Mouse (Mus musculus) forebrain, embryonic 16.5 days (tissue): ENCODE results near the gene Babam2. TPM values are rescaled to one million over a fixed set of nuclear protein-coding genes. Genes with fewer than 3 reads are reported as not detected.

Experiments
- ATAC-seq: fragments of 200-750 bp; cut with Nextera tagmentation; 2 replicates; pipeline ENCODE4 v1.8.0; 2017; ENCODE audit warnings: mild to moderate bottlenecking, moderate library complexity
- H3K27ac ChIP-seq: fragments of 300-500 bp; sonication (generic); 2 replicates; pipeline ENCODE4 v1.5.1; 2014; ENCODE audit warnings: low read length, control low read depth
- H3K27me3 ChIP-seq: fragments of 300-500 bp; sonication (generic); replicated peaks from 2 replicates; pipeline ENCODE4 v1.6.1; 2014; ENCODE audit warnings: low read length; ENCODE audit not compliant: control insufficient read depth, insufficient read depth
- H3K36me3 ChIP-seq: fragments of 300-500 bp; sonication (generic); 2 replicates; pipeline ENCODE4 v1.6.1; 2014; ENCODE audit not compliant: control insufficient read depth, insufficient read depth
- H3K4me1 ChIP-seq: fragments of 300-500 bp; sonication (generic); replicated peaks from 2 replicates; pipeline ENCODE4 v1.6.1; 2014; ENCODE audit warnings: low read length; ENCODE audit not compliant: control insufficient read depth, insufficient read depth
- H3K4me2 ChIP-seq: fragments of 300-500 bp; sonication (generic); 2 replicates; pipeline ENCODE4 v1.6.1; 2014; ENCODE audit warnings: mild to moderate bottlenecking, low read length, control low read depth
- H3K4me3 ChIP-seq: fragments of 300-500 bp; sonication (generic); replicated peaks from 2 replicates; pipeline ENCODE4 v1.5.1; 2014; ENCODE audit warnings: mild to moderate bottlenecking, low read length, control low read depth
- H3K9ac ChIP-seq: fragments of 300-500 bp; sonication (generic); replicated peaks from 2 replicates; pipeline ENCODE4 v1.6.1; 2014; ENCODE audit warnings: low read depth, low read length, control low read depth
- H3K9me3 ChIP-seq: fragments of 300-500 bp; sonication (generic); 2 replicates; pipeline ENCODE4 v1.6.1; 2016; ENCODE audit warnings: low read length; ENCODE audit not compliant: control insufficient read depth
- WGBS: fragments of 180-500 bp; shearing (Covaris S2); extraction: QIAGEN DNeasy Blood & Tissue Kit; methylation state at CpG from one replicate; pipeline ENCODE4 v1.1.7; 2014; 5-methylcytosine and 5-hydroxymethylcytosine counted together
- polyA plus RNA-seq: library from polyadenylated mRNA; unstranded; fragments of >200 nt; fragmentation: Nextera tagmentation; extraction: Ambion mirVana; gene quantifications from 2 replicates; pipeline ENCODE4 v1.2.1, GENCODE M21; 2015

Gene Babam2
- polyA plus RNA-seq, 1 experiment from 2014 or later = 53.5 TPM

DNA sequence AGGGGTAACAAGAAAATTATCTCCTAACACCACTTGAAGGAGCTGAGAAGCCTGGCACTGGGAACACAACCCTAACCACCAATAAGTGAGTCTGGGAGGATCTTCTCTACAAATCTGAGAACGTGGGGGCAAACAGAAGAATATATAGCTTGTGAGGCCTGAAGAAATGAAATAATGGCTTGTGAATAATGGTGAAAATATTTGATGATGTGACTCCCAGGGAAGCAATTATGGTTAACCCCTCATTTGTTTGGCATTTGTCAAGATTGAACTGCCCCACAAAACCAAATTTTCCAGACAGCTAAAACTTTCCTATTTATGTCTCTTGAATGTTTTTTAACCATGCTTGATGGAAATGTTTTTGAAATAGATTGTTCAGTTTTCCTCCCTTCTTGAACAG lies 354.4 kb downstream of the Babam2 start:
- 55% methylated on average over 1 of the region's 1 CpGs for WGBS

DNA sequence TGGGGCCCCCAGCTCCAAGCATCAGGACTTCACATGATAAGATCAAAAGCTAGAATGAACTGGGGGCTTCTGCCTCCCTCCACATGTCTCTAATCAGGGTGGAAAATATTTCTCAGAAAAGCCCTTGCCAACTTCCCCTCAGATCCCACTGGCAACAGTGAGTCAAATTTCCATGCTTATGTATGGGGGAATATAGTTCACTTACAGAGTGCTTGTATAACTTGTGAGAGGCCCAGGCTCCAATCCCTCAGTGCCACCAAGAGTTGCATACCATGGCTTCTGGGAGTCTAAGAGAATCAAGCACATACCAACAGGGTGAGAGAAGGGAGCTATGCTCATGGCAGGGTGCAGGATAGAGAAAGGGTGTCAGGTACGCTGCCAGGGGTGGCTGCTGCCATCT lies 355.0 kb downstream of the Babam2 start:
- H3K4me1 ChIP-seq = no peaks in the 10 kb centered on the region
- H3K9ac ChIP-seq = no peak overlapping the region
- no peak for ATAC-seq
- no peak overlapping the region for H3K4me3 ChIP-seq
- no peak overlapping the region for H3K27ac ChIP-seq
- WGBS = 89% methylated on average over 1 of the region's 1 CpGs
- no peaks in the 10 kb centered on the region for H3K27me3 ChIP-seq
- H3K4me2 ChIP-seq = no peak overlapping the region
- no peaks in the 10 kb centered on the region for H3K36me3 ChIP-seq
- no peaks in the 10 kb centered on the region for H3K9me3 ChIP-seq

More for the DNA sequence above, 354.4 kb downstream of the Babam2 start:
- Histone ChIP-seq H3K27me3 (no peaks in the 10 kb centered on the region), H3K27ac (no peak overlapping the region), H3K9me3 (no peaks in the 10 kb centered on the region), H3K4me3 (no peak overlapping the region), H3K36me3 (no peaks in the 10 kb centered on the region), H3K4me1 (no peaks in the 10 kb centered on the region), H3K9ac (no peak overlapping the region), H3K4me2 (no peak overlapping the region)
- no peak for ATAC-seq

DNA sequence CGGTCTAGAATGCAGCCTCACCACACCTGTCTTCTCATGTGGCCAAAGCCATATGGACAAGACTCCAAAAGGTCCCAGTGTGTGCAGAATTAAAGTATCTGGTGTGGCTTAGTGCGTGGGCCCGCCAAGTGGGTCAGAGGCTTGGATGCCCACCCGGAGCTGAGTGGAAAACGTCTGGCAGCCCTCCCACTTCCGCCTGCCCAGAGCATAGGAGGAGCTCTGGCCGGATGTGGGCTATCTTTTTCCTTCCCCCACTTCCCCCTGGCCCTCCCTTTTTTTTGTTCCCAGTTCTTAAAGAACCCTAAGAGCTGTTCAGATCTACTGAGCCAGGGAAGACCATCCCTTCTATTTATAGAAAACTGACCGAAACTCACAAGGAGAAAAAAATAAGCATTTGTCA lies 356.0 kb downstream of the Babam2 start:
- Histone ChIP-seq H3K4me1 (no peaks in the 10 kb centered on the region), H3K9ac (no peak overlapping the region), H3K4me2 (no peak overlapping the region), H3K4me3 (no peak overlapping the region), H3K9me3 (no peaks in the 10 kb centered on the region), H3K27me3 (no peaks in the 10 kb centered on the region), H3K36me3 (no peaks in the 10 kb centered on the region), H3K27ac (no peak overlapping the region)
- no peak for ATAC-seq
- WGBS = 78% methylated on average over 8 of the region's 8 CpGs

DNA sequence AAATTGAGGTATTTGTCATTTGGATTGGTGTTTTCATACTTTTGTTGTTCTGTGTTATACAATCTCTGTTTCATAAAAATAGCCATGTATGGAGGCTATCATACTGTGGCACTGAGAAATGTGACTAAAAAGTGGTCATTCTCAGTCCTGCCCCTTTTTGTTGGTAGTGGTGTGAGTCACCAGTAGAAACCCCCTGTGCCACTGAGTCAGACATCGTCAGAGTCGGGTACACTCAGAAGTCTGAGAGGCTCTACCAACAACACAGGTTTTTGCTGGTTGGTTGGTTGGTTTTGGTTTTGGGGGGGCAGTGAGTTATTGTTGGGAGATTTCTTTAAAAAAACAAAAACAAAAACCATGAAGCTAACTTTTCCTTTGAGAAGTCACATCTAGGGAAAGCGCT lies 358.2 kb downstream of the Babam2 start:
- 86% methylated on average over 3 of the region's 3 CpGs for WGBS
- Histone ChIP-seq H3K9ac (no peak overlapping the region), H3K4me3 (no peak overlapping the region), H3K36me3 (no peaks in the 10 kb centered on the region), H3K9me3 (no peaks in the 10 kb centered on the region), H3K4me1 (no peaks in the 10 kb centered on the region; the same call in 1 of the 2 replicates), H3K27ac (no peak overlapping the region), H3K4me2 (no peak overlapping the region), H3K27me3 (no peaks in the 10 kb centered on the region)
- no peak for ATAC-seq

DNA sequence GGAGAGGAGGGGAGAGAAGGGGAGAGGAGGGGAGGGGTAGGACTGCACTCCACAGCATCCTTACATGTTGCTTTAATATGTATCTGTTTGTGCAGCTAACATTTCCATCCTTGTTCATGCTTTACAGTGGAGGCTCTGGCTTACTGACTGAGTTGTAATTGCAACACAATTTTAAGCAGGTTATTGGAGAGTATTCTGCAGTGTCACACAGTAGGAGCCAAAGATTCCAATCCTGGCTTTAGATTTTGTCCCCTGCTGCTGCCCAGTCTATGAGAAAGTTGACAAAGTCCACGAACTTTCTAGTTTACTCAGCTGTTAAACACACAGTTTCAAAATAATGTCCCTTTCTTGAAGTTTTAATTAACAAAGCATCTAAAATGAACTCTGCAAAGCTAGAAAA lies 358.6 kb downstream of the Babam2 start:
- H3K4me2 ChIP-seq = no peak overlapping the region
- WGBS = 48% methylated on average over 1 of the region's 1 CpGs
- no peaks in the 10 kb centered on the region for H3K9me3 ChIP-seq
- H3K27me3 ChIP-seq = no peaks in the 10 kb centered on the region
- no peaks in the 10 kb centered on the region for H3K36me3 ChIP-seq
- H3K4me1 ChIP-seq = no peaks in the 10 kb centered on the region; the same call in 1 of the 2 replicates
- ATAC-seq = no peak
- no peak overlapping the region for H3K9ac ChIP-seq
- no peak overlapping the region for H3K4me3 ChIP-seq
- H3K27ac ChIP-seq = no peak overlapping the region

DNA sequence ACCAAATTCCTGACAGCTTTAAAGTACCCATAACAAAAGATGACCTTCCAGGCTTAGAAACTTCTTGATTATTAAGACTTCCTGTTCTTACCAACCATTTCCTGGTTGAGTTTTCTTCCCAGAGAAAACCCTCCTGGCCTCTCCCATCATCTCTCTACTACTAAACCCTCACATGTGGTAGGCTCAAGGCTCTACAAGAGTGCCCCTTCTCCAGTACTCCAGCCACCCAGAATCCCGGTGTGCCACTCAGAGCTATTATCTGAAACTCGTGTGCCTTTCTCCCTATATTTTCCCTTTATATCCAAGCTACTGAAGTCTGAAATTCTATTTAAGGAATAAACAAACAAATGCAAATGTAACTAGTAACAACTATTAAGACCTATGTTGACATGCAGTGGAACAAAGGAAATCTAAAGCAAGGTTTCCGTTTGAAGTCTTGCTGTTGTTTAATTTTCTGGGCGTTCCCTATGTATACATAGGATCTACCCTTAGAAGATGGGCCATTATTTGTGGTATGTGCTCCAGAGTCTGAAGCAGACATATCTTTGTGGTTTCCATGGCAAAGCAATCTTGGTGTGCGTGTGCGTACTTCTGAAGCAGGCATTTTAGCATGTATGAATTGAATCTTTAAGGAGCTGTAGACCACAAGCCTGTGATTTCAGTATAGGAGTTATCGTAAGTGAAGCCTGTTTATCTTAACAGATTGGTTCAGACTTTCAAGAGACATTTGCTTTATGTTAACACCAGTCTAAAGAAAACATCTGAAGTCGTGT lies 361.2 kb downstream of the Babam2 start:
- Histone ChIP-seq H3K27ac (0 out of 2 replicates have a peak overlapping the region, but pooled peaks have one; percentile 47), H3K36me3 (no peaks in the 10 kb centered on the region), H3K9ac (no peak overlapping the region)

DNA sequence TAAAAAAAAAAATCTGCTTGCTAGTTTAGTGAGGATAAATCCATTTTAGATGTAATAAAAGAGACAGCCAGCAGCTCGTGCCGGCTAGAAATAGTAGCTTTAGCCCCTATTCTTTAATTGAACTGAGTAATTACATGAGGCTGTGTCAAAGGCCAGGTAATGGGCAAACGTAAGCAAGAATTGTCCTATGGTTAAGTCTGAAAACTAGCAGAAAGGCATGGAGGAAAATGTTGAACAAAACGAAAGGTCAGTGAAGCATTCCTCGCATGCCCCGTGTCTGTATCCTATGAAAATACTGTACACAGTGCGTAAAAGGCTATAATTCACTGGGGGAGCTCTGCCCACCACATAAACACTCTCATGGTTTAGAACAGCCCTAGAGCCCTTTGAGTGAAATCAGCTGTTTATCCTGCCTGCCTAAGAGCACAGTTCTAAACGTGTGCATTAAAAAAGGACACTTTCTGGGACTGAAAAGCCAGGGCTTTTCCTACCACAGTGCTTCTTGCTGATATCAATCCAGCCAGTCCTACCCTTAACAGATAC lies 361.8 kb downstream of the Babam2 start:
- peak overlapping the region; percentile 53 for H3K27ac ChIP-seq
- H3K9me3 ChIP-seq = no peaks in the 10 kb centered on the region
- no peak overlapping the region; the same call in 1 of the 2 replicates for H3K4me2 ChIP-seq
- H3K4me3 ChIP-seq = no peak overlapping the region
- H3K36me3 ChIP-seq = no peaks in the 10 kb centered on the region
- no peaks in the 10 kb centered on the region for H3K27me3 ChIP-seq
- no peak overlapping the region for H3K9ac ChIP-seq
- 73% methylated on average over 8 of the region's 8 CpGs for WGBS
- ATAC-seq = no peak
- no peaks in the 10 kb centered on the region; the same call in 1 of the 2 replicates for H3K4me1 ChIP-seq

More for the DNA sequence above, 361.2 kb downstream of the Babam2 start:
- no peak for ATAC-seq
- no peaks in the 10 kb centered on the region for H3K27me3 ChIP-seq
- 74% methylated on average over 8 of the region's 8 CpGs for WGBS
- no peak overlapping the region for H3K4me2 ChIP-seq
- H3K4me1 ChIP-seq = no peaks in the 10 kb centered on the region; the same call in 1 of the 2 replicates
- no peaks in the 10 kb centered on the region for H3K9me3 ChIP-seq
- H3K4me3 ChIP-seq = no peak overlapping the region

DNA sequence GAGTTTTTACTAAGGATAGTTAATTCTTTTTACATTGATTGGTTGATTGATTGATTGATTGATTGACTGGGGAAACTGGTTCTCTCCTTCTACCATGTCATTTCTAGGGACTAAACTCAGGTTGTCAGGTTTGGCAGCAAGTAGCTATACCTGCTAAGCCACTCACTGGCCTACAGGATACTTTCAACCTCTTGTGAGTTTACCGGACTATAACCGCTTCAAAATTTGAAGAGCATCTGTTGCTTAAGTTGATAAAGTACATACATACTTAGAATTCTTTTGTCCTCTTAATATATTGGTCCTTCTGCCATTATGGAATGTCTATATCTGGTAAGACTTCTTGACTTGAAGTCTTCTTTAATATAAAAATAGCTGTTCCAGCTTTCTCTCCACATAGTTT lies 363.0 kb downstream of the Babam2 start:
- ATAC-seq = no peak
- no peaks in the 10 kb centered on the region; the same call in 1 of the 2 replicates for H3K4me1 ChIP-seq
- H3K27ac ChIP-seq = no peak overlapping the region
- H3K27me3 ChIP-seq = no peaks in the 10 kb centered on the region
- H3K9ac ChIP-seq = no peak overlapping the region
- WGBS = 91% methylated on average over 2 of the region's 2 CpGs
- no peak overlapping the region for H3K4me2 ChIP-seq
- no peaks in the 10 kb centered on the region for H3K9me3 ChIP-seq
- H3K36me3 ChIP-seq = no peaks in the 10 kb centered on the region
- H3K4me3 ChIP-seq = no peak overlapping the region

DNA sequence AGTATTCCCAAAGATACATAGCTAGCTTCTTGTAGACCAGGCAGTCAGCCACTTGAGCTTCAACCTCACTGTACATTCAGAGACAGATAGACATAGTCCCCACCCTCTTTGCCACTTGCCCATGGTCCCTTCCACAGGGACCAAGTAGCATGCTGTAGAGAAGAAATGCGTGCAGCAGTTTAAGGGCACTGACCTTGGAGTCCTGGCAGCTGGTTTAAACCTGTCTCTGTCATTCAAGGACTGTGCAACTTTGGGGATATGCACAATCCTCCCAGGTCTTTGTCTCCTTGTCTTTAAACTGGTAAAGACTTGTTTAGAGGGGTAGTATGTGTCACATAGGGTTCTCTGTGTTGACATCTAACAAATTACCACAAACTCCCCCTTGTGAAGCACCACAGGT lies 364.4 kb downstream of the Babam2 start:
- Histone ChIP-seq H3K9ac (no peak overlapping the region), H3K9me3 (no peaks in the 10 kb centered on the region), H3K27ac (no peak overlapping the region), H3K4me2 (no peak overlapping the region), H3K36me3 (no peaks in the 10 kb centered on the region), H3K4me3 (no peak overlapping the region), H3K4me1 (no peaks in the 10 kb centered on the region; the same call in 1 of the 2 replicates), H3K27me3 (no peaks in the 10 kb centered on the region)
- ATAC-seq = no peak
- whole genome bisulfite sequencing = 94% methylated on average over 1 of the region's 1 CpGs
